Mouse (Mus musculus): ENCODE measurements around the gene Tjap1.

The Tjap1 gene

GRCm38 (mm10) chr17:46282483-46283123, at the start of gene Tjap1:
Gene Tjap1, minus strand, starts transcription at chr17:46283026.
- DNase-seq (ENCODE audit: low spot score) = peak; percentile 95

- no peak for DNase-seq (ENCODE audit: low spot score)
These were observed 45.9 kb upstream of the Tjap1 start for GRCm38 (mm10) chr17:46328723-46329122.

GRCm38 (mm10) chr17:46327906-46328534, 45.2 kb upstream of the Tjap1 start, which contains the start of gene Abcc10:
Gene Abcc10, minus strand, starts transcription at chr17:46328352.
- DNase-seq (ENCODE audit: low spot score) = peak; percentile 95

- no peak for DNase-seq (ENCODE audit: low spot score)
These were observed 44.6 kb upstream of the Tjap1 start for GRCm38 (mm10) chr17:46327413-46327905.

GRCm38 (mm10) chr17:46322046-46322823, 39.4 kb upstream of the Tjap1 start:
- DNase-seq (ENCODE audit: low spot score) = peak; percentile 21

GRCm38 (mm10) chr17:46320492-46320891, 37.7 kb upstream of the Tjap1 start:
- peak; percentile 50 for DNase-seq (ENCODE audit: low spot score)

GRCm38 (mm10) chr17:46315813-46316212, 33.0 kb upstream of the Tjap1 start:
- no peak for DNase-seq (ENCODE audit: low spot score)

GRCm38 (mm10) chr17:46313135-46313715, 30.4 kb upstream of the Tjap1 start:
- DNase-seq (ENCODE audit: low spot score) = no peak

- no peak for DNase-seq (ENCODE audit: low spot score)
These were observed 27.7 kb upstream of the Tjap1 start for GRCm38 (mm10) chr17:46310515-46310914.

- no peak for DNase-seq (ENCODE audit: low spot score)
These were observed 27.0 kb upstream of the Tjap1 start for GRCm38 (mm10) chr17:46309835-46310234.

- DNase-seq (ENCODE audit: low spot score) = no peak
These were observed 24.1 kb upstream of the Tjap1 start for GRCm38 (mm10) chr17:46306956-46307355.

- no peak for DNase-seq (ENCODE audit: low spot score)
These were observed 21.4 kb upstream of the Tjap1 start for GRCm38 (mm10) chr17:46304184-46304583.

- DNase-seq (ENCODE audit: low spot score) = no peak
These were observed 19.1 kb upstream of the Tjap1 start for GRCm38 (mm10) chr17:46301892-46302291.

GRCm38 (mm10) chr17:46298220-46298913, 15.5 kb upstream of the Tjap1 start:
- peak; percentile 79 for DNase-seq (ENCODE audit: low spot score)

GRCm38 (mm10) chr17:46297364-46298219, 14.8 kb upstream of the Tjap1 start, which contains the start of gene Dlk2:
Gene Dlk2, plus strand, starts transcription at chr17:46297421.
- no peak for DNase-seq (ENCODE audit: low spot score)

- DNase-seq (ENCODE audit: low spot score) = no peak
These were observed 14.2 kb upstream of the Tjap1 start for GRCm38 (mm10) chr17:46297028-46297363.

GRCm38 (mm10) chr17:46296601-46297000, 13.8 kb upstream of the Tjap1 start:
- DNase-seq (ENCODE audit: low spot score) = no peak

GRCm38 (mm10) chr17:46287678-46288095, 4.9 kb upstream of the Tjap1 start:
- peak; percentile 19 for DNase-seq (ENCODE audit: low spot score)

- no peak for DNase-seq (ENCODE audit: low spot score)
These were observed 2.6 kb upstream of the Tjap1 start for GRCm38 (mm10) chr17:46285407-46285806.

GRCm38 (mm10) chr17:46284653-46285052, 1.8 kb upstream of the Tjap1 start:
- no peak for DNase-seq (ENCODE audit: low spot score)

- no peak for DNase-seq (ENCODE audit: low spot score)
These were observed 1.1 kb upstream of the Tjap1 start for GRCm38 (mm10) chr17:46283911-46284310.

Data from yolk sac, embryonic 10.5 days (tissue).